Mouse (Mus musculus) neural tube, embryonic 11.5 days (tissue): ENCODE data around the gene Ston1. TPM values are rescaled to one million over a fixed set of nuclear protein-coding genes. Genes with fewer than 3 reads are reported as not detected.
A peak's percentile ranks its signal among the peaks of the same experiment; 100 is the strongest.

ENCODE experiments used
- ATAC-seq: fragments of 200-750 bp; cut with Nextera tagmentation; 2 replicates; pipeline ENCODE4 v1.8.0; 2017; ENCODE audit warnings: moderate number of reproducible peaks, mild to moderate bottlenecking, moderate TSS enrichment, moderate library complexity; ENCODE audit not compliant: insufficient read depth, low FRiP score, low TSS enrichment
- DNase-seq: peaks from one replicate; pipeline ENCODE4 v3.0.0-alpha.2; 2015; ENCODE audit warnings: low spot score
- H3K27ac ChIP-seq: fragments of 300-500 bp; sonication (generic); 2 replicates; pipeline ENCODE4 v1.5.1; 2014; ENCODE audit warnings: low read depth, mild to moderate bottlenecking, low read length
- H3K27me3 ChIP-seq: fragments of 300-500 bp; sonication (generic); 2 replicates; pipeline ENCODE4 v1.6.1; 2014; ENCODE audit warnings: mild to moderate bottlenecking, low read length, mixed read lengths; ENCODE audit not compliant: control insufficient read depth, insufficient read depth
- H3K36me3 ChIP-seq: fragments of 300-500 bp; sonication (generic); 2 replicates; pipeline ENCODE4 v1.6.1; 2014; ENCODE audit warnings: mild to moderate bottlenecking, low read length, moderate library complexity, mixed read lengths; ENCODE audit not compliant: control insufficient read depth, insufficient read depth
- H3K4me1 ChIP-seq: fragments of 300-500 bp; sonication (generic); 2 replicates; pipeline ENCODE4 v1.6.1; 2014; ENCODE audit warnings: low read length, mixed read lengths; ENCODE audit not compliant: control insufficient read depth, insufficient read depth
- H3K4me2 ChIP-seq: fragments of 300-500 bp; sonication (generic); 2 replicates; pipeline ENCODE4 v1.6.1; 2014; ENCODE audit warnings: low read depth, mild to moderate bottlenecking, moderate library complexity
- H3K4me3 ChIP-seq: fragments of 300-500 bp; sonication (generic); 2 replicates; pipeline ENCODE4 v1.5.1; 2014; ENCODE audit warnings: low read depth, low read length
- H3K9ac ChIP-seq: fragments of 300-500 bp; sonication (generic); 2 replicates; pipeline ENCODE4 v1.6.1; 2014; ENCODE audit warnings: mild to moderate bottlenecking, low read length
- H3K9me3 ChIP-seq: fragments of 300-500 bp; sonication (generic); 2 replicates; pipeline ENCODE4 v1.6.1; 2016; ENCODE audit warnings: low read length; ENCODE audit not compliant: control insufficient read depth
- WGBS: fragments of 180-500 bp; shearing (Covaris S2); extraction: QIAGEN DNeasy Blood & Tissue Kit; methylation state at CpG from one replicate; pipeline ENCODE4 v1.1.7; 2014; 5-methylcytosine and 5-hydroxymethylcytosine counted together
- polyA plus RNA-seq: library from polyadenylated mRNA; unstranded; fragments of >200 nt; fragmentation: Nextera tagmentation; extraction: Ambion mirVana; gene quantifications from 2 replicates; pipeline ENCODE4 v1.2.1, GENCODE M21; 2014

Gene Ston1
- polyA plus RNA-seq, 1 experiment from 2014 or later = 2.8 TPM

- H3K9ac ChIP-seq = no peak overlapping the region
- H3K4me3 ChIP-seq = no peak overlapping the region
- ATAC-seq = no peak
- H3K4me1 ChIP-seq = no peaks in the 10 kb centered on the region
- 86% methylated on average over 4 of the region's 4 CpGs for WGBS
- H3K27me3 ChIP-seq = no peaks in the 10 kb centered on the region
- no peak for DNase-seq
- H3K4me2 ChIP-seq = no peak overlapping the region
- peaks cover 6% of the 10 kb centered on the region; the same call in 1 of the 2 replicates for H3K36me3 ChIP-seq
- H3K27ac ChIP-seq = no peak overlapping the region
- H3K9me3 ChIP-seq = no peaks in the 10 kb centered on the region
Observed at GRCm38 (mm10) chr17:88556688-88557087, 40.8 kb upstream of the Ston1 start.

GRCm38 (mm10) chr17:88558168-88558842, 39.2 kb upstream of the Ston1 start:
- H3K4me3 ChIP-seq = no peak overlapping the region
- H3K9me3 ChIP-seq = no peaks in the 10 kb centered on the region
- no peak overlapping the region for H3K9ac ChIP-seq
- H3K36me3 ChIP-seq = peaks cover 6% of the 10 kb centered on the region; the same call in 1 of the 2 replicates
- H3K4me2 ChIP-seq = no peak overlapping the region
- no peak overlapping the region for H3K27ac ChIP-seq
- no peak for ATAC-seq
- WGBS = 37% methylated on average over 13 of the region's 13 CpGs
- H3K4me1 ChIP-seq = no peaks in the 10 kb centered on the region
- peak; percentile 62 for DNase-seq
- H3K27me3 ChIP-seq = no peaks in the 10 kb centered on the region

- Histone ChIP-seq H3K36me3 (no peaks in the 10 kb centered on the region; the same call in none of the 2 replicates), H3K27me3 (no peaks in the 10 kb centered on the region), H3K9ac (no peak overlapping the region), H3K4me1 (no peaks in the 10 kb centered on the region), H3K4me3 (no peak overlapping the region), H3K9me3 (no peaks in the 10 kb centered on the region), H3K4me2 (no peak overlapping the region), H3K27ac (no peak overlapping the region)
- ATAC-seq (no peak), DNase-seq (no peak)
- WGBS = 79% methylated on average over 3 of the region's 3 CpGs
Observed at GRCm38 (mm10) chr17:88563611-88564010, 33.9 kb upstream of the Ston1 start.

GRCm38 (mm10) chr17:88569807-88570540, 27.5 kb upstream of the Ston1 start:
- Histone ChIP-seq H3K4me1 (peaks cover 4% of the 10 kb centered on the region; the same call in 1 of the 2 replicates), H3K9me3 (no peaks in the 10 kb centered on the region), H3K27ac (no peak overlapping the region), H3K4me3 (no peak overlapping the region), H3K27me3 (no peaks in the 10 kb centered on the region), H3K9ac (no peak overlapping the region), H3K36me3 (peaks cover under 1% of the 10 kb centered on the region), H3K4me2 (no peak overlapping the region)
- peak; percentile 66 for ATAC-seq
- DNase-seq = no peak
- WGBS = 63% methylated on average over 10 of the region's 10 CpGs

- DNase-seq (no peak), ATAC-seq (0 out of 2 replicates have a peak, but pooled peaks have one; percentile 31)
- Histone ChIP-seq H3K9me3 (no peaks in the 10 kb centered on the region), H3K27me3 (no peaks in the 10 kb centered on the region), H3K4me1 (peaks cover 4% of the 10 kb centered on the region; the same call in 1 of the 2 replicates), H3K4me2 (no peak overlapping the region), H3K36me3 (peaks cover 3% of the 10 kb centered on the region), H3K27ac (no peak overlapping the region), H3K4me3 (no peak overlapping the region), H3K9ac (no peak overlapping the region)
- 69% methylated on average over 11 of the region's 11 CpGs for WGBS
Observed at GRCm38 (mm10) chr17:88570784-88571183, 26.7 kb upstream of the Ston1 start.

- 63% methylated on average over 5 of the region's 5 CpGs for WGBS
- H3K4me2 ChIP-seq = no peak overlapping the region
- ATAC-seq (no peak), DNase-seq (no peak)
- no peak overlapping the region for H3K4me3 ChIP-seq
- no peak overlapping the region for H3K9ac ChIP-seq
- H3K27ac ChIP-seq = no peak overlapping the region
- H3K4me1 ChIP-seq = peaks cover 4% of the 10 kb centered on the region; the same call in 1 of the 2 replicates
- H3K27me3 ChIP-seq = no peaks in the 10 kb centered on the region
- peaks cover 3% of the 10 kb centered on the region; the same call in 1 of the 2 replicates for H3K36me3 ChIP-seq
- H3K9me3 ChIP-seq = no peaks in the 10 kb centered on the region
Observed at GRCm38 (mm10) chr17:88574811-88575210, 22.7 kb upstream of the Ston1 start.

GRCm38 (mm10) chr17:88578522-88579242, 18.8 kb upstream of the Ston1 start:
- H3K4me1 ChIP-seq = no peaks in the 10 kb centered on the region
- peaks cover 3% of the 10 kb centered on the region; the same call in 1 of the 2 replicates for H3K36me3 ChIP-seq
- no peaks in the 10 kb centered on the region for H3K27me3 ChIP-seq
- no peaks in the 10 kb centered on the region for H3K9me3 ChIP-seq
- H3K9ac ChIP-seq = no peak overlapping the region; the same call in 1 of the 2 replicates
- H3K27ac ChIP-seq = 0 out of 2 replicates have a peak overlapping the region, but pooled peaks have one; percentile 39
- ATAC-seq = no peak
- no peak overlapping the region for H3K4me2 ChIP-seq
- H3K4me3 ChIP-seq = no peak overlapping the region
- DNase-seq = no peak
- WGBS = 84% methylated on average over 20 of the region's 20 CpGs

- DNase-seq (no peak), ATAC-seq (no peak)
- Histone ChIP-seq H3K4me2 (no peak overlapping the region), H3K4me1 (no peaks in the 10 kb centered on the region), H3K36me3 (peaks cover 5% of the 10 kb centered on the region), H3K9me3 (no peaks in the 10 kb centered on the region; the same call in 1 of the 2 replicates), H3K9ac (no peak overlapping the region), H3K27ac (no peak overlapping the region), H3K27me3 (no peaks in the 10 kb centered on the region), H3K4me3 (no peak overlapping the region)
- WGBS = 90% methylated on average over 6 of the region's 6 CpGs
Observed at GRCm38 (mm10) chr17:88580556-88580955, 16.9 kb upstream of the Ston1 start.
